Mouse (Mus musculus): Measurements from ENCODE around the gene Tram1l1. TPM values are rescaled to one million over a fixed set of nuclear protein-coding genes. Genes with fewer than 3 reads are reported as not detected.

The Tram1l1 gene
- polyA plus RNA-seq, 1 experiment from 2014 or later: 8.1 TPM

Other genes starting within 250 kb of the Tram1l1 start
- gene 1700006A11Rik, start 105.2 kb downstream of the Tram1l1 start, polyA plus RNA-seq (2015; fragmentation: Nextera tagmentation; extraction: Ambion mirVana): not detected in 2 replicates

Data from kidney, embryonic 15.5 days (tissue).